Mouse (Mus musculus): Measurements from ENCODE around the gene Rundc3a.

Rundc3a gene

DNA sequence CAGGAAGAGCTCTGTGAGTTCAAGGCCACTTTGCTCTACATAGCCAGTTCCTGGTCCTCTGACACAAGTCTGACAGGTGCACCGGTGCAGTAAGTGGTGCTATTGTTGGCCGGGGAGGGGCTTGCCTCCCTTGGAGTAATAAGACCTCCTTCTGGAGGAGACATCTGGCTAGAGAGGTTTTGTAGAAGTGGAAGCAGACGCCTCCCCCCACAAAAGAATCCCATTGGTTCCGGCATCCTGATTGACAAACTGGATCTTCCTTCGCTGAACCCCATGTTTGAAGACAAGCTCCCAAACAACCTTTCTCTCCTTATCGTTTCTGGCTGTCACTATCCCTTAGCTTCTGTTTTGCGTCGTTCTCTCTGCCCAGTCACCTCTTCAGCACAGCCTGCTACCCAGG is 55.1 kb downstream of the Rundc3a start:
- no peak for DNase-seq (ENCODE audit: extremely low spot score)

- DNase-seq (ENCODE audit: extremely low spot score), result no peak
Observed at GRCm38 (mm10) chr11:102449043-102450008, 56.1 kb downstream of the Rundc3a start.
